Mouse (Mus musculus) thymus, adult 2 months (tissue): ENCODE results near the gene Stxbp2.

ENCODE experiments used
- CTCF ChIP-seq: fragments of 200-500 bp; IDR thresholded peaks from 2 replicates; pipeline ENCODE4 v1.5.1; 2012; ENCODE audit warnings: mild to moderate bottlenecking, control low read depth, low read length, moderate library complexity, borderline replicate concordance; ENCODE audit not compliant: control insufficient read depth, poor library complexity, insufficient read depth; ENCODE audit errors: extremely low read depth
- POLR2A ChIP-seq: fragments of 200-500 bp; IDR thresholded peaks from 2 replicates; pipeline ENCODE4 v1.6.1; 2012; ENCODE audit warnings: mild to moderate bottlenecking, low read length, control low read depth, moderate library complexity; ENCODE audit not compliant: control insufficient read depth, poor library complexity, insufficient read depth; ENCODE audit errors: extremely low read depth

DNA sequence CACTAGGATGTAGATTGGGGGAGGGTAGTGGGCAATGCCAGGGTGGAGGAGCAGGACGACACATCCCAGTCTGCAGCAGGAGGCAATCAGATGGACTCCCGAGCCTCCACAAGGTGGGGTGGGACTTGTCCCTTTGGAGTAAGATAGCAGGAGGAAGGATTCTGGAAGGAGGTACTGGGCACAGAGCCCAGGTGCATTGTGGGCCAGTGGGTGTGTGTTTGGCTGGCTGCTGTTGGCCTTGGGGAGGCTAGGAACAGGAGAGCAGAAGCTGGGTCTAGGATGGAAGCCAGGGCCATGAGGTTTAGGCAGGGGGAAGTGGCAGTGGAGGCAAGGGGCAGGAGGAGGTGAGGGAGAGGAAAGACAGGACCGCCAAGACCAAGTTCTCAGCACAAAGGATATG is 37.3 kb upstream of the Stxbp2 start:
- no peak for TF ChIP-seq CTCF
- no peak for TF ChIP-seq POLR2A
